Mouse (Mus musculus): ENCODE measurements around the gene Atraid.
A peak's percentile ranks its signal among the peaks of the same experiment; 100 is the strongest.

Gene Atraid

DNA sequence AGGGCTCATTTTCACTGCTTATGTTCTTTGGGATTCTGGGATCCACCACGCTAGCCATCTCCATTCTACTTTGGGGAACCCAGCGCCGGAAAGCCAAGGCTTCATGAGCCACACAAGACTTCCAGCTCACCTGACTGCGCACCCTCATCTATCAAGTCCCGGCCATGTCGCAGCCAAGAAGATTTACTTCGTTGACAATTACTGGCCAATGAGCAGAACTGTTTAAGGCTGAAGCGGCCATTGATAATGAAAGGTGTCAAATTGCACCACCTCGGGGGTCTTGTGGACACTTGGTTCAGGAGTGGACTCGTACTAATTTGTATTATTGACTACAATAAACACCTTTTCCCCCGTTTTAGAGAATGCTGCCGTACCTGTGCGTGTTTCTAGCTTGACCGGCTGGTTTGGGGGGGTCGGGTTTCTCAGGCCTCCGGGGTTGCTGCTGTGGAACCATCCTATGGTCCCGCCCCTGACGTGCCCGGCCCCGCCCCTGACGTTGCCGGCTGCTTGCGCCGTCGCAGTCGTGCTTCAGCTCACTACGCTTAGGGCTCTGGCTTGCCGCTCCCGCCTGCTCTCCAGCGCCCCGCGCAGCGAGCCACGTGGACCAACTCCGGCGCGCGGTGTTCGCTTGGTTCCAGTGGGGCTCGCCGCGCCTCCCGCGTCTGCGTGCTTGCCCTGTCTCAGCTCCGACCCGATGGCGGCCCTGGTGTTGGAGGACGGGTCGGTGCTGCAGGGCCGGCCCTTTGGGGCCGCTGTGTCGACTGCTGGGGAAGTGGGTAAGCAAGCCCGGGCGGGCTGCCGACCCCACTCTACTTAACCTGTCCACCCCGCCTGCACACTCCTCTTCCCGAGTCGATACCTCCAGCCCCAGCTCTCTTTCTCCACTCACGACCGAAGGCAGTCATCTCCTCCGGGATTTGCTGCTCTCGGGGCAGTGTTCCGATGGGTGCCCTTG, 6.4 kb downstream of the Atraid start, which contains the start of gene Cad:
Cad (plus strand) TSS at position 520 of the 955 bp plus-strand sequence.
- peak; percentile 96 for DNase-seq

GRCm38 (mm10) chr5:31055216-31056140, 7.4 kb downstream of the Atraid start:
- no peak for DNase-seq

DNA sequence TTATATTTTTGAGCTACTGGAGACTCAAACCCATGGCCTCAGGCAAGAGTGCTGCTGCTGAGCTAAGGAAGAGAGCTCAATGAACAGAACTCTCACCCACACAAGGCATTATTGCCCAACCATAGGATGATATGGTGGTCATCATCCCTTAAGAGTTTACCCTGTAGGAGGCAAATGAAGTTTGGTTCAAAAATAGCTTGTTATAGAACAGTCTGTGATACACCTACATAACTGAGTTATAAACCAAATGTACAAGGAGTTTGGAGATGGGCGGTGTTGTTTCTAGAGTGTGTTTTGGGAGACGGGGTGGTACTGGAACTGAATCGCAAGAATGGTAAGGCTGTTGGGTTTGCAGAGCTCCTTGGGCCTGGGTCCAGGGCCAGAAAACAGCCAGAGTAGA, 21.7 kb downstream of the Atraid start:
- no peak for DNase-seq

GRCm38 (mm10) chr5:31071059-31071458, 22.9 kb downstream of the Atraid start:
- DNase-seq = no peak

- DNase-seq = no peak
Measured at GRCm38 (mm10) chr5:31071821-31072220, 23.7 kb downstream of the Atraid start.

- no peak for DNase-seq
Measured at GRCm38 (mm10) chr5:31073176-31073575, 25.1 kb downstream of the Atraid start.

DNA sequence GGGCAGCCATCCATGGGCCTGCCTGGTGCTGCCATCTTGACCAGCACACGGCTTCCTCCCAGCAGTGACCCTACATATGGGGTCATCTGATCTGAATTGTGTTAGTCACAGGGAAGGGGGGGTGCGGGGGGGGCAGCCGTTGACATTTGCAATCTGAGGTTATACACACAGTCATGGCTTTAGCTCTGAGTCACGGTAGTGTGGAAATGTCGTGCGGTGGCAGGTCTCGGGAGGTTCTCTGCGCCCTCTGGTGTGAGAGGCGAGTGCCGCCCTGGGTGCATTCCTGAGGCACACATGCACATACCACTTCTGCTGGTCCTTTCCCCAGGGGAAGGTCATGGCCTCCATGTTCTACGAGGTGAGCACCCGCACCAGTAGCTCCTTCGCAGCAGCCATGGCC, 28.2 kb downstream of the Atraid start:
- no peak for DNase-seq

DNA sequence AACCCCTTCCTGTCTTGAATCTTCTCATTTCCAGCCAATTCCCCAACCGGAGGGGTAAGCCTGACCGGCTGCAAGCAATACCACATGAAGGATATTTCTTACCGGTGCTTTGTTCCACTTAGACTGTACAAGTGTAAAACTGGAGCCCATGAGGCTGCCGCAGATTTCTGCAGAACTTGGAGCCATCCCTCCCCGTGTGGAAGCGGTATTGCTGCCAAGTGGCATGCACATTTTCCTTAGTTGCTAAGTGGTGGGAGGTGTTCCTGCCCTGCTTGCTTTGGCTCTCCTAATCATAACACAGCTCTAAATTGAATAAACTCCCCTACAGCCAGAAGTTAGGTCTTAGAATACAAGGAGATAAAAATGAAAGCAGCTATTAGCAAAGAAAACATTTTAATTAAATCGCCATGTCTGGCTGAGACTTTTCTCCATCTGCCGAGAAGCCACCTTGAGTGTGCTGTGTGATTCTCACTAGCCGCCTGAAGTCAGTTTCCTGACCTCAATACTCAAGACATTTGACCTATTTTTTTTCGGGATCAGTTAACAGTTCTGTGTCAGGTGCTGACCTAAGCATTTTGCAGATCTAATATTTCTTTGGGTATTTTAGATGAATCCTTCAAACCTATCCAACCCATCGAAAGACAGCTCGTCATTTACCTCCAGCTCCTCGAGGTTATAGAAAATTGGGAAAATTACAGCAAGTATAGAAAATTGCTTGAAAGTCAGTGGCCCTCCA, 32.1 kb downstream of the Atraid start:
- DNase-seq = no peak

DNA sequence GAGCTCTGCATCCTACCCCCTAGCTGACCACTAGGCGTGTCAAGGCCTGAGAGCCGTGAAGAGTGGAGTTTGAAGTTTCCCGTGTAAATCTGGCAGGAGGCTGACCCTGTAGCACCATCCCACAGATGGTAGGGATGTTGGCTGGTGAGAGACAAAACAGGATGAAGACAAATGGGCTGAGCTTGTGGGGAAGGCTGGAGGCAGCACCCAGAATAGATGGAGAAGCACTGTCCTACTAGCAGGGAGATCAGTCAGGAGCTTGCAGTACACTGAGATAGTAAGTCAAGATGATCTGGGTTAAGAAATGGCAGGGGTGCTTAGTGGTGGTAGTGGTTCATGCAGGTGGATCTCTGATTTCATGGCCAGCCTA, 32.7 kb downstream of the Atraid start:
- DNase-seq = no peak

- peak; percentile 60 for DNase-seq
Measured at GRCm38 (mm10) chr5:31081386-31081785, 33.3 kb downstream of the Atraid start.

DNA sequence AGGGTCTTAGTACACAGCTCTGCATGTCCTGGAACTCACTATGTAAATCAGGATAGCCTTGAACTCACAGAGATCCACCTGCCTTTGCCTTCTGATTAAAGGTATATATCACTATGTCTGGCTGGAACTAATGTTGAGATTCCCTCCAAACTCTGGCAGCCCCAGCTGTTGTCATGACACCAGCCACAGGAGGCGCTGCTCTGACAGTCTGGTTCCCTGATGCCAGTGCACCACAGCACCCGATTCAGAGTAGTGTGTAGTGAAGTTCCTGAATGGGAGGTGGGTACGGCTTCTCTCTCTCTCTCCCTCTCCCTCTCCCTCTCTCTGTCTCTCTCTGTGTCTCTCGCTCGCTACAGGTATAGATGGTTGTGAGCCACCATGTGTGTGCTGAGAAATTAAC, 34.2 kb downstream of the Atraid start:
- peak; percentile 68 for DNase-seq

DNA sequence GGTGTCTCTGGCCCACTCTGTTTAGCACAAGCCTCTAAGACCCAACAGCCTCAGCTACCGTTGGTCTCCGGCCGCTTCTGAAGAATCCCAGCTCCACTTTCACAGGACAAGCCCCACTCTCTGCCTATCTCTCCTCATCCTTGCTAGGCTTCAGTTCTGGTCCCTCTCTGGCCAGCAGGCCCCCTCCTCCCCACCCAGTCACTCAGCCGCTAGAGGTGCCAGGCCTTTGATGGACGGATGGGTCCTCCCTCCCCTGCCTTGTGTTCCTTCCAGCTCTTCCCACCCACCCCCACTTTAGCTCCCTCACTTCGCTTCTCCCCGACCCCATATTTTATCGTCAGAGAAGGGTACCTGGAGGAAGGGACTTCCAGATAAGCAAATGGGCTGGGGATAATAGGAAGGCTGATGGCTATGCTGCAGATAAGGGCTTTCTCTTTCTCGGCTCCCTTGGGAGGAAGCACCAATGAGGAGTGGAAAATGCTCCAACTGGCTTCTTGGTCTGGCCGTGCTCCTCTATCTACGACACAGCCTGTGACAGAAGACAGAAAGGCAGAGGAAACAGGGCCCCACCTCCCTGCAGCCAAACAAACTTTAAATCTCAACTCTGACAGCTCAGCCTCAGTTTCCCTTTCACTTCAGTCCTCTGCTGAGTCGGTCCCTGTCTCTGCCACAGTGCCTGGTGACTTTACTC, 35.0 kb downstream of the Atraid start:
- DNase-seq = peak; percentile 4

- DNase-seq = no peak
Measured at GRCm38 (mm10) chr5:31083949-31084348, 35.8 kb downstream of the Atraid start.

DNA sequence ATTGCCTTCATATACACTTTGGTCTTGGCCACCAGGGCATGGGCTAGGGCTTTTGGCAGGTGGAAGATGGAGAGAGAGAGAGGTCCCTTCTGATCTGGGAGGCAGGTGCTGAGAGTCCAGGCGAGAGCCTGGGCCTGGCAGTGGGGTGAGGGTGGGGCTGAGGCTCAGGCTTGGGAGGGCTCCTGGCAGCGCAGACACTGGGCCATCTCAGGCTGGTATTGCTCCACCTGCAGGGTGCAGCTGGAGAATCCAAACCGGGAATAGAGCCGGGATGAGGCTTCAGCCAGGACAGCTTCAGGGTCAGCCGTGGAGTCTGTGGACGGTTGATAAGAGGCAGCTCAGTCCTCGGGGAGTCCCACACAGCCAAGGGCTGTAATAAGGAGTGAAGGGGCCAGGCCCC, 38.5 kb downstream of the Atraid start:
- DNase-seq = no peak

DNA sequence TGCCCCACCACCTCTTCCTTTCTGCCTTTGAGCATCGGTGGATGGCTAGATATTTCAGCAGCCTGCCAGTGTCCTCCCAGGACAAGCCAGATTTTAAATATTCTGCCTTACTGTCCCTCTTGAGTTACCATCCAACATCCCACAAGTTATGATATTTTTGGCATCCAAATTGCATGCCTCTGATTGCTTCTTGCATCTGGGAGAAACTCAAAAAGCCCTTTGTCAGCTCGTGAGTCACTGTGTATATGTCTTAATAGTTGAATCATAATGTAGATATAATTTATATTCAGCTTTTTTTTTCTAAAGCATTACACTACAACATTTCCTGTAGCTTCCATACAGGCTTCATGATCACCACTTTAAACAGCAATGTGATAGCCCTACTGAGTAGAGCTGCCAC, 39.0 kb downstream of the Atraid start:
- DNase-seq = no peak

DNA sequence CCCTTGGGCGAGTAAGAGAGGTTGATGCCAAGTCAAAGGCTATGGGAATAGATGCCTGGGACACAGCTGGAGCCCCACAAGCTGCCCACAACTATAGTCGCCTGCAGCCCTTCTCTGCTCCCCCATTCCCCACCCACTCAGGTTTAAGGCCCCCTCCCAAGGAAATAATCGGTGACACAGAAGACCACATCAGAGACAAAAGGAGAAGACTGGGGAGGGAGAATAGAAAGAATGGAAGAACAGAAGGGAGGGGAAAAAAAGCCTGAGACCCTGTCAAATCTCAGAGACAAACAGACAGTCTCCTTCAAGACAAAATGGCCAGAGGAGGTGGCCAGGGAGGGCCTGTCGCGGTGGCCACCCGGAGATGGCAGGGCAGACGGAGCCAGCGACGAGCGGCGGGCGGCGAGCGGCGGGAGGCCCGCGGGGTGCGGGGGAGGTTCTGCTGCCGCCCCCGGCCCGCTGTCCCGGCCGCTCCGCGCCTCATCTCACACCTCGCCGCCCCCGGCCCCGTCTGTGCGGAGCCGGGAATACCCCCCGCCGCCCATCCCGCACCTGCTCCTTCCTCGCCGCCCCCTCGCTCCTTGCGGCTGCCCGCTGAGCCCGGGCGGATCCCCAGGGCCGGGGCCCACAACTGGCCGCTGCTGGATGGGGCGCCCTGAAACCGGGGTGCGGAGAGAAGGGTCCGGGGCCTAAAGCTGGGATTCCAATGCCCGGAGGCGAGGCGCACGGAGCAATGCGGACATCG, 44.3 kb downstream of the Atraid start:
- peak; percentile 7 for DNase-seq

- DNase-seq = peak; percentile 49
Measured at GRCm38 (mm10) chr5:31093151-31094041, 45.3 kb downstream of the Atraid start.

DNA sequence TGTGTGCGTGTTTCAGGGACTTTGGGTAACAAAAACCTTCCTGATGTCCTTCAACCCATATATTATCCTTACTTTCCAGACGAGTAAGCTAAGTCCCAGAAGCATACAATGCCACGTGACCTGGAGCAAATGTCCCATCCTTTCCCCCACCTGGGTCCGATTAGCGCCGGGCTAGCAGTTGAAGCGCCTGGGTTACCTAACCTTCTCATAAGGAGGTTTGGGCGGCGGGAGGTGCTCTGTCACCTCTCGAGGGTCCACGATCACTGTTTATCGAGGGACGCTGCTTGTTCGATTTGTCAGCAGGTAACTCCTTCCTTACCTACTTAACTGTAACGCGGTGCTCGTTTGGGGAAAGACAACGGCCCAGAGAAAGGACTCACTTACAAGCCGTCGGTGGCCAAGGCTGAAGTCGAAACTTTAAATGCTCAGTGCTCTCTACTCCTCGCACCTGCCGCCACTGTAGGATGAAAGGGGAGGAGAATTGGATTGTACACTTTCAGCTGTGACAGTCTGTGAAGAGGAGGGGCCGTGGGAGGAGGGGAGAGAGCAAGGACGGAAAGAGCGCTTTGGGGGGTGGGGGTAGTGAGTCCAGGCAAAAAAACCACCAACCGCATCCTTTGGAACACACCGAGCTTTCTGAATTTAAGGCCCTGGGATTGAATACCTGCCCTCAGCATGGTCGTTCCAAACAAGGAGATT, 46.1 kb downstream of the Atraid start:
- DNase-seq = no peak

DNA sequence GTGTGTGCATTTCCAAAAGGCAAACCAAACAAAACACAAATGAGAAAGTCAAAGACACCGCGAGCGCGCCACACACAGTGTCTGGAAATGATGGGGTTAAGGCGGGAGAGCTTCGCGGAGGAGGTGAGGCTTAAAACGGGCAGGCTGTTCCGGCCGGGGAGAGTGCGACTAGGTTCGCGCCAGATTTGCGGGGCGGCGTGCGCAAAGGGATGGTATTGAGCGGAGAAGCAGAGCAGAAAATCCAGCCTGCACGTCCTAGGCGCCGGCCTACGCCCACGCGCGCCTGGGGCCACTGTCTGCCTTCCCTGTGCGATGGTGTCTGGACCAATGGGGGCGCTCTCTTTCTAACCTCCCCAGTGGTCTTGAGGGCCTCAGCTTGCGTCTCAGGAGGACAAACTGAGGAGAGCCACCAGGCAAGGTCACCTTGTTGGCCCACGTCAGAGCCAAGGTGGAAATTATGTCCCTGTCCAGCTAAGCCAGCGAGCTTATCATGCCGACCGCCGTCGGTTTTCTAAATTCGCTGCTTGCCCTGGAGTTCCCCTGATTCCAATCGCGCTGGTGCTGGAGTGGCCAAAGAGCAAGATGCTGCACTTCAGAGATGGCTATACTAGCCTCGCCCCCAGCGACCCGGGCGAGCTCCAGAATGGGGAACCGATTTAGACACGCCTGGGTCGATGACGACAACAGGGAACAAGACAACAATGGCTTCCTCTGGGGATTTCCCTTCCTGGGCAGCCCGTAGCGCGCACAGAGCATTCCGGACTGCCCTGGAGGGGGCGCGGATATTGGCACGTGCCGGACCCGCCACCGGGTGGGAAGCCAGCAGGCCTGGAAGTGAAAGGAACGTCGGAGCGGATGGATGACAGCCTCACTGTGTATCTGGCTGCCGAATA, 46.9 kb downstream of the Atraid start:
- DNase-seq = peak; percentile 45
